Mouse (Mus musculus): ENCODE results near the gene Nsl1. TPM values are rescaled to one million over a fixed set of nuclear protein-coding genes. Genes with fewer than 3 reads are reported as not detected.

Nsl1 gene
- total RNA-seq, 1 experiment from 2014 or later = 16.5 TPM

- no peak for ATAC-seq (replicated peaks in 1 of 2; ENCODE audit: insufficient read depth in 1 of 2, low FRiP score in 2 of 2, low TSS enrichment in 1 of 2, low read depth in 1 of 2, poor library complexity in 2 of 2, severe bottlenecking in 2 of 2)
Observed at GRCm38 (mm10) chr1:191042688-191043087, 20.1 kb upstream of the Nsl1 start.

DNA sequence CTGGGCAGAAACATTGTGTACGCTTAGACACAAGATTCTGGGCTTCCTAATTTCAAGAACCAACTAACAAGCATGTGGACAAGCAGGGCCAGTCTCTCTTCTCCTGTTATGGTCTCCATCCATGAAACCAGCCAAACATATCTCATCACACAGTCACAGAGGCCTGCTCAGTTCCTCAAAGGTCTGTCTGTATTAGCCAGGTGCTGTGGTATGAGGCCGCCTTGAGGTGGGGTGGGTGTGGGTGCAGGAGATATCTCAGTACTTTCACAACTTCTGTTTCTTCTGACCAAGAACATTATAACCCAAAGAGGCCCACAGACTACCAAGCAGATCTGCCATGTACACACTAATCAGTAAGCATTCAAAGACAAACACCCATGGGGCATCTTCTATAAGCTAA, 17.5 kb upstream of the Nsl1 start:
- no peak for ATAC-seq (replicated peaks in 1 of 2; ENCODE audit: insufficient read depth in 1 of 2, low FRiP score in 2 of 2, low TSS enrichment in 1 of 2, low read depth in 1 of 2, poor library complexity in 2 of 2, severe bottlenecking in 2 of 2)

DNA sequence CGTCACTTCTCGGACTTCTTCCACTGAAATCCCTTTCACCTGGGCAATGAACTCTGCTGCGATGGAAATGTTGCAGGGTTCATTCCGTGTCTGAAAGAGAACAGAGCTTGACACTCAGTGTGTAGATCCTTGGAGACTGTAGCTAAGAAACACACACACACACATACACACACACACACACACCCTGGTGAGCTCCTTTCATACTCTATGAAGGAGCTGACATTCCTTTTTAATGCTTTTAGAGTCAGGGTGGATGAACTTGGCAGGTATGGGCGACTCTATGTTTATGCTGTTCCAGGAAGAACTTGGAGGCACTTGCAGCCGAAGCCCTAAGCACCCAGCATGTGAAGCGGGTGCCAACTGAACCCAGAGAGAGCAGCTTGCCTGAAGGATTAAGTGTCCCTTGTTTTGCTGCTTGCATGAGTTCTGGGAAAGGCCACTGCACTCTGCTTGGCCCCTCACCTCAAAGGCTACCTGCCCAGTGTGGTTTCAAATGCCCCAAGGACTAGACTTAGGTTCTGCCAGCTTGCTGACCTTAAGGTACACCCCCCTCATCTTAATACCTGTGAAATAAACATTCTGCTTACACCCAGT, 16.5 kb upstream of the Nsl1 start:
- ATAC-seq (replicated peaks in 1 of 2; ENCODE audit: insufficient read depth in 1 of 2, low FRiP score in 2 of 2, low TSS enrichment in 1 of 2, low read depth in 1 of 2, poor library complexity in 2 of 2, severe bottlenecking in 2 of 2) = no peak

GRCm38 (mm10) chr1:191053555-191053954, 9.3 kb upstream of the Nsl1 start:
- ATAC-seq (replicated peaks in 1 of 2; ENCODE audit: insufficient read depth in 1 of 2, low FRiP score in 2 of 2, low TSS enrichment in 1 of 2, low read depth in 1 of 2, poor library complexity in 2 of 2, severe bottlenecking in 2 of 2) = no peak

DNA sequence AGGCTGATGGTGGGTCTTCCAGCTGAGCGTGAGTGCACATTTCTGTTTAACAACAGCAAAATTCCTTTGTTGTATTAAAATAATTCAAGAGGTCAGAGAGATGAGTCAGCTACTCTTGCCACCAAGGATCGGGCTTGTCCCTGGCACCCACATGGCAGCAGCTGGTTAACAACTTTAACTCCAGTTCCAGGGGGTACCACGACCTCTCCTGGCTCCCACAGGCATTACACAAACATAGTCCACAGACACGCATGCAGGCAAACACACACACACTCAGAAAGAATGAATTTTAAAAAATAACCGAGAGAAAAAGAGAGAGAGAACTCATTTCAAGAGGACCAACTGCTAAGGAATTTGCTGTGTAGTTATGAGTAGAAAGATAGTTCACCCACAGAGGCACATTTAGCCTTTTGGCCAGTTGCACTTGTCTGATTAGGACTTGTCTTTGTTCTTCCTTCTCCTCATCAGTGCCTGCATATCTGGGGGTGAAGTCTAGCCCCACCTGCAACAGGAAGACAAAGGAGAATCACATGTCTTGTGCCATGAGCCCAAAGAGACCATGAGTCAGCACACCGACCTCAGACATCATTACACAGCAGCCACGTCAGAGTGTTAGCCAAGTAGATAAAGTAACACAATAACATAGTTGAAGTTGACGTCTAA, 7.8 kb upstream of the Nsl1 start:
- peak in 1 of 2 experiments; percentile 71; a peak in 1 of 4 replicates for ATAC-seq (replicated peaks in 1 of 2; ENCODE audit: insufficient read depth in 1 of 2, low FRiP score in 2 of 2, low TSS enrichment in 1 of 2, low read depth in 1 of 2, poor library complexity in 2 of 2, severe bottlenecking in 2 of 2)

GRCm38 (mm10) chr1:191055533-191055873, 7.3 kb upstream of the Nsl1 start:
- ATAC-seq (replicated peaks in 1 of 2; ENCODE audit: insufficient read depth in 1 of 2, low FRiP score in 2 of 2, low TSS enrichment in 1 of 2, low read depth in 1 of 2, poor library complexity in 2 of 2, severe bottlenecking in 2 of 2) = peak in 1 of 2 experiments; percentile 42; a peak in 1 of 4 replicates

- ATAC-seq (replicated peaks in 1 of 2; ENCODE audit: insufficient read depth in 1 of 2, low FRiP score in 2 of 2, low TSS enrichment in 1 of 2, low read depth in 1 of 2, poor library complexity in 2 of 2, severe bottlenecking in 2 of 2) = no peak
Observed at GRCm38 (mm10) chr1:191057461-191057860, 5.4 kb upstream of the Nsl1 start.

- peak; percentile 18 to 40; a peak in 3 of 4 replicates for ATAC-seq (replicated peaks in 1 of 2; ENCODE audit: insufficient read depth in 1 of 2, low FRiP score in 2 of 2, low TSS enrichment in 1 of 2, low read depth in 1 of 2, poor library complexity in 2 of 2, severe bottlenecking in 2 of 2)
Observed at GRCm38 (mm10) chr1:191062241-191062780, 501 bp upstream of the Nsl1 start.

DNA sequence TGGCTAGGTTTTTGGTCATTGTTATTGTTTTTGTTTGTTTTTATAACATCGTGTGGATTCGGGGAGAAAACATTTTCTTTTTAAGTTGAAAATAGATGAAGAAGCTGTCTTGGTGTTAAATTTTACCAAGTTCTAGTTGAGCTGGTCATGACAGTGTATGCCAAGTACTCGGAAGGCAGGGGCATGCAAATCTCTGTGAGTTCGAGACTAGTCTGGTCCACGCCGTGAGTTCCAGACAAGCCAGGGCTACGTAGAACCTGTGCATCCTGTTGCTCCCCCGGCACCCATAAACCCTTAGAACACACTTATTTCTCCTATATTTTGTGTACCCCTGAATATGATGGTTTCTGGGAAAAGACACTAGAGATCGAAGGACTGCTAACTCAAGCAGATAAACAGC, 888 bp downstream of the Nsl1 start:
- ATAC-seq (replicated peaks in 1 of 2; ENCODE audit: insufficient read depth in 1 of 2, low FRiP score in 2 of 2, low TSS enrichment in 1 of 2, low read depth in 1 of 2, poor library complexity in 2 of 2, severe bottlenecking in 2 of 2) = no peak

- no peak for ATAC-seq (replicated peaks in 1 of 2; ENCODE audit: insufficient read depth in 1 of 2, low FRiP score in 2 of 2, low TSS enrichment in 1 of 2, low read depth in 1 of 2, poor library complexity in 2 of 2, severe bottlenecking in 2 of 2)
Observed at GRCm38 (mm10) chr1:191064535-191064934, 1.7 kb downstream of the Nsl1 start.

DNA sequence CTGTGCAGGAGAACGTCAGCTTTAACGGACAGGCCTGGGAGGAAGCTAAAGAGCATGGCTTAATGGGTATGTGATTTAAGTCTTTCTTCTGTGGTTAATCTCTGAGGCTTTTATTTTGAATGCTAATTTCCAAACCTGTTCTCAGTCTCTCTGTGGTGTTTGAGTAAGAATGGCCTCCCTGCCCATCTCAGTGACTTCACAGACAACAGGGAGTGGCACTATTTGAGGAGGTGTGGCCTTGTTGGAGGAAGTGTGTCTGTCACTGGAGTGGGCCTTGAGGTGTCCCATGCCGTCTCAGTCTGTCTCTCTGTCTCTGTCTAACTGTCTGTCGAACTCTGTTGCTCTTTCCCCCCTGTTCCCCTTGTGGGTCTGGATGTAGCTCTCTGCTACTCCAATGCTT, 2.4 kb downstream of the Nsl1 start:
- ATAC-seq (replicated peaks in 1 of 2; ENCODE audit: insufficient read depth in 1 of 2, low FRiP score in 2 of 2, low TSS enrichment in 1 of 2, low read depth in 1 of 2, poor library complexity in 2 of 2, severe bottlenecking in 2 of 2) = no peak

GRCm38 (mm10) chr1:191068377-191068776, 5.6 kb downstream of the Nsl1 start:
- ATAC-seq (replicated peaks in 1 of 2; ENCODE audit: insufficient read depth in 1 of 2, low FRiP score in 2 of 2, low TSS enrichment in 1 of 2, low read depth in 1 of 2, poor library complexity in 2 of 2, severe bottlenecking in 2 of 2) = no peak

DNA sequence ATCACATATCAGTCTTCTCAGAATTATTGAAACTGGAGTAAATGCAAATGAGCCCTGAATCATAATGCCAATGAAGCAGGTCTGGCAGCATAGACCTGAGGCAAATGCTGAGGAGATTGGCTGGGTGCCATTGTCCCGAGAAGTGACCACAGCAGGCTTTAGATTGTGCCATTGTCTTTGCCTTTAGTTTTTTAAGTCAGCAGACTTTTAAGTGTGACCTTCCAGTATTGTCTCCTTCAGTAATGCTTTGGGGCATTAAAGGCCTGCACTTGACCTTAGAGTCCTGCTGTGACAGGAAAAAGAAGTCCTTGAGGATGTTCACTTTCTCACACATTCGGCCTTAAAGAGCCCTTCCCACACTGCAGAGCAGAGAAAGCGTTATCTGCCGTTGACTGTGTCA, 7.4 kb downstream of the Nsl1 start:
- no peak for ATAC-seq (replicated peaks in 1 of 2; ENCODE audit: insufficient read depth in 1 of 2, low FRiP score in 2 of 2, low TSS enrichment in 1 of 2, low read depth in 1 of 2, poor library complexity in 2 of 2, severe bottlenecking in 2 of 2)

- ATAC-seq (replicated peaks in 1 of 2; ENCODE audit: insufficient read depth in 1 of 2, low FRiP score in 2 of 2, low TSS enrichment in 1 of 2, low read depth in 1 of 2, poor library complexity in 2 of 2, severe bottlenecking in 2 of 2) = no peak
Observed at GRCm38 (mm10) chr1:191071613-191072012, 8.8 kb downstream of the Nsl1 start.

DNA sequence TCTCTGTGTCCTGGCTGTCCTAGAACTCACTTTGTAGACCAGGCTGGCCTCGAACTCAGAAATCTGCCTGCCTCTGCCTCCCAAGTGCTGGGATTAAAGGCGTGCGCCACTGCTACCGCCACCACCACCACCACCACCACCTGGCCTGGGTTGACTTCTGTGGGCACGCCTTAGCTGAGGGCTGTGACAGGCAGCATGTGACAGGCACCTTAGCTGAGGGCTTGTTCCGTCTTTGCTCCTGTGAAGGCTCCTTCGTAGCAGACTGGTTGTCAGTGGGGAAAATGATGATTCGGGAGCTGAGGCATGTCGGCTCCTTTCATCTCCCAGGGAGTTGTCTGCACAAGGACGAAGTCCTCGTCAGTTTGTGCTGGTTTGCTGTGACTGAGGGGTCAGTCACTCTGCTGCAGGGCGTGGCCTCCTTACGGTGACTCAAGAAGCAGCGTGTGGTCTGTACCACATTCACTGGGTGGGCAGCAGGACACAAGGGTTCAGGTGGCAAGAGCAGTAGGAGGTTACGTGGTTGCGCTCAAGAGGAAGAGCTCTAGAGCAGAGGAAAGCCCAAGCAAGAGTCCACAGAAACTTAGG, 9.6 kb downstream of the Nsl1 start:
- no peak for ATAC-seq (replicated peaks in 1 of 2; ENCODE audit: insufficient read depth in 1 of 2, low FRiP score in 2 of 2, low TSS enrichment in 1 of 2, low read depth in 1 of 2, poor library complexity in 2 of 2, severe bottlenecking in 2 of 2)

DNA sequence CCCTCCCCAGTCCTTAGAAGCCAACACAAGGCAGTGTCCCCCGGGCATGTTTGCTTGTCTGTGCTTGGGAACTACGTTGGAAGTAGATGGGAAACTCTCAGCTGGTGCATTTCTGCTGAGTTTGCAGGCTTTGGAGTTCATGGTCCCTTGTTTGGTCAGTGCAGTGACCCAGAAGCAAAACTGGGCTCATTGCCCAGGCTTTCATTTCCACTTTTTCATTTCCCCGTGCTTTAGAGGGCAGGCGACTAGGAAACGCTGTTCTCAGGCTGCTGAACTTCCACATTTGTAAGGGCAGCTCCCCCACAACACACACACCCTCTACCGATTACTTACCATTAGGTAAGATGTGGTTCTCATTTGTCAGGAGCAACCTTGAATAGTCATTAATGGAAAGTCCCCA, 10.2 kb downstream of the Nsl1 start:
- peak; percentile 55 to 64; a peak in 3 of 4 replicates for ATAC-seq (replicated peaks in 1 of 2; ENCODE audit: insufficient read depth in 1 of 2, low FRiP score in 2 of 2, low TSS enrichment in 1 of 2, low read depth in 1 of 2, poor library complexity in 2 of 2, severe bottlenecking in 2 of 2)

GRCm38 (mm10) chr1:191073486-191073885, 10.7 kb downstream of the Nsl1 start:
- ATAC-seq (replicated peaks in 1 of 2; ENCODE audit: insufficient read depth in 1 of 2, low FRiP score in 2 of 2, low TSS enrichment in 1 of 2, low read depth in 1 of 2, poor library complexity in 2 of 2, severe bottlenecking in 2 of 2) = no peak

- ATAC-seq (replicated peaks in 1 of 2; ENCODE audit: insufficient read depth in 1 of 2, low FRiP score in 2 of 2, low TSS enrichment in 1 of 2, low read depth in 1 of 2, poor library complexity in 2 of 2, severe bottlenecking in 2 of 2) = peak in 1 of 2 experiments; percentile 27; a peak in 1 of 4 replicates
Observed at GRCm38 (mm10) chr1:191075199-191075883, 12.5 kb downstream of the Nsl1 start.
